Mouse (Mus musculus): ENCODE data around the gene Smox. TPM values are rescaled to one million over a fixed set of nuclear protein-coding genes. Genes with fewer than 3 reads are reported as not detected.

The Smox gene
- total RNA-seq, 2 experiments from 2014 or later = 8.7 to 27.3 TPM

- ATAC-seq (replicated peaks; ENCODE audit: low FRiP score, low TSS enrichment, poor library complexity, severe bottlenecking) = no peak
Observed at GRCm38 (mm10) chr2:131482478-131482877, 8.8 kb upstream of the Smox start.

GRCm38 (mm10) chr2:131483562-131483961 lies 7.7 kb upstream of the Smox start:
- no peak for ATAC-seq (replicated peaks; ENCODE audit: low FRiP score, low TSS enrichment, poor library complexity, severe bottlenecking)

GRCm38 (mm10) chr2:131484182-131484581 lies 7.1 kb upstream of the Smox start:
- no peak for ATAC-seq (replicated peaks; ENCODE audit: low FRiP score, low TSS enrichment, poor library complexity, severe bottlenecking)

- no peak for ATAC-seq (replicated peaks; ENCODE audit: low FRiP score, low TSS enrichment, poor library complexity, severe bottlenecking)
Observed at GRCm38 (mm10) chr2:131485126-131485525, 6.2 kb upstream of the Smox start.

GRCm38 (mm10) chr2:131486046-131486445 lies 5.2 kb upstream of the Smox start:
- no peak for ATAC-seq (replicated peaks; ENCODE audit: low FRiP score, low TSS enrichment, poor library complexity, severe bottlenecking)

- ATAC-seq (replicated peaks; ENCODE audit: low FRiP score, low TSS enrichment, poor library complexity, severe bottlenecking) = no peak
Observed at GRCm38 (mm10) chr2:131487337-131487736, 4.0 kb upstream of the Smox start.

- no peak for ATAC-seq (replicated peaks; ENCODE audit: low FRiP score, low TSS enrichment, poor library complexity, severe bottlenecking)
Observed at GRCm38 (mm10) chr2:131488261-131488660, 3.0 kb upstream of the Smox start.

GRCm38 (mm10) chr2:131488870-131489269 lies 2.4 kb upstream of the Smox start:
- ATAC-seq (replicated peaks; ENCODE audit: low FRiP score, low TSS enrichment, poor library complexity, severe bottlenecking) = peak; percentile 67

GRCm38 (mm10) chr2:131489591-131489990 lies 1.7 kb upstream of the Smox start:
- ATAC-seq (replicated peaks; ENCODE audit: low FRiP score, low TSS enrichment, poor library complexity, severe bottlenecking) = no peak

GRCm38 (mm10) chr2:131491707-131492595 lies 655 bp downstream of the Smox start:
- peak; percentile 88 for ATAC-seq (replicated peaks; ENCODE audit: low FRiP score, low TSS enrichment, poor library complexity, severe bottlenecking)

- ATAC-seq (replicated peaks; ENCODE audit: low FRiP score, low TSS enrichment, poor library complexity, severe bottlenecking) = no peak
Observed at GRCm38 (mm10) chr2:131492596-131493139, 1.4 kb downstream of the Smox start.

GRCm38 (mm10) chr2:131493446-131493845 lies 2.1 kb downstream of the Smox start:
- no peak for ATAC-seq (replicated peaks; ENCODE audit: low FRiP score, low TSS enrichment, poor library complexity, severe bottlenecking)

GRCm38 (mm10) chr2:131495256-131495655 lies 4.0 kb downstream of the Smox start:
- ATAC-seq (replicated peaks; ENCODE audit: low FRiP score, low TSS enrichment, poor library complexity, severe bottlenecking) = no peak

- ATAC-seq (replicated peaks; ENCODE audit: low FRiP score, low TSS enrichment, poor library complexity, severe bottlenecking) = peak; percentile 43; the same call in 1 of the 2 replicates
Observed at GRCm38 (mm10) chr2:131496125-131496820, 5.0 kb downstream of the Smox start.

- peak; percentile 92 for ATAC-seq (replicated peaks; ENCODE audit: low FRiP score, low TSS enrichment, poor library complexity, severe bottlenecking)
Observed at GRCm38 (mm10) chr2:131497224-131497856, 6.0 kb downstream of the Smox start.

- no peak for ATAC-seq (replicated peaks; ENCODE audit: low FRiP score, low TSS enrichment, poor library complexity, severe bottlenecking)
Observed at GRCm38 (mm10) chr2:131498219-131498618, 6.9 kb downstream of the Smox start.

GRCm38 (mm10) chr2:131499290-131499845 lies 8.1 kb downstream of the Smox start:
- no peak for ATAC-seq (replicated peaks; ENCODE audit: low FRiP score, low TSS enrichment, poor library complexity, severe bottlenecking)

GRCm38 (mm10) chr2:131501886-131502285 lies 10.6 kb downstream of the Smox start:
- ATAC-seq (replicated peaks; ENCODE audit: low FRiP score, low TSS enrichment, poor library complexity, severe bottlenecking) = no peak

GRCm38 (mm10) chr2:131502561-131502960 lies 11.3 kb downstream of the Smox start:
- ATAC-seq (replicated peaks; ENCODE audit: low FRiP score, low TSS enrichment, poor library complexity, severe bottlenecking) = no peak

- no peak for ATAC-seq (replicated peaks; ENCODE audit: low FRiP score, low TSS enrichment, poor library complexity, severe bottlenecking)
Observed at GRCm38 (mm10) chr2:131505431-131505830, 14.1 kb downstream of the Smox start.
